Mouse (Mus musculus): ENCODE measurements around the gene Spcs3. TPM values are rescaled to one million over a fixed set of nuclear protein-coding genes. Genes with fewer than 3 reads are reported as not detected.

The Spcs3 gene
- polyA plus RNA-seq, 1 experiment from 2014 or later: 41.5 TPM

DNA sequence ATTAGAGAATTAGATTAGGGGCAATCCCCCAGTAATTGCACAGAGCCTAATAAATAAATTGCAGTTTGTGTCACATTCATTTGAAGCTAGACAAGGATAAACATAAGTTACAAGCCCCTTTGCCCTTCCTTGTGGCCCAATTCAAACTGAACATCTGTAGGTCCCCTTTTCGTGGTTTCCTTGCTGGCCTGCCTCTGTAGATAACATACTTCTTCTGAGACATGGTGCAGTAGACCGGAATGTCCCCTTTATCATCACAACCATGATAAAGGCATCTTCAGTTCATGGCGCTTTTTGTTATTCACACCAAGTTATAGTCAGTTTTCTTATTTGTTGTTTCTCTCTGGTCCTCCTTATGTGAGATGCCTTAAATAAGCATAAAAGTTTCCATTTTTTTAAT, 18.0 kb downstream of the Spcs3 start:
- Histone ChIP-seq H3K4me1 (ENCODE audit: insufficient read depth) (peaks cover 4% of the 10 kb centered on the region; the same call in 1 of the 2 replicates), H3K36me3 (replicated peaks; ENCODE audit: insufficient read depth, low read length) (peaks cover 4% of the 10 kb centered on the region; the same call in 1 of the 2 replicates), H3K4me3 (ENCODE audit: low read depth, low read length) (no peak overlapping the region), H3K4me2 (ENCODE audit: low read depth, low read length) (no peak overlapping the region), H3K9me3 (ENCODE audit: low read length) (no peaks in the 10 kb centered on the region), H3K27ac (ENCODE audit: low read depth) (no peak overlapping the region), H3K9ac (replicated peaks) (no peak overlapping the region), H3K27me3 (ENCODE audit: insufficient read depth, low read length) (no peaks in the 10 kb centered on the region)
- ATAC-seq (0 out of 2 replicates have a peak, but pooled peaks have one; percentile 35), DNase-seq (no peak)
- WGBS (ENCODE audit: insufficient replicate concordance): 34% methylated on average over 3 of the region's 3 CpGs
- TF ChIP-seq EP300 (IDR thresholded peaks at IDR 0.05; ENCODE audit: low read depth) (0 out of 2 replicates have a peak, but pooled peaks have one; percentile 49), CTCF (IDR thresholded peaks at IDR 0.05; ENCODE audit: low read depth) (no peak)

DNA sequence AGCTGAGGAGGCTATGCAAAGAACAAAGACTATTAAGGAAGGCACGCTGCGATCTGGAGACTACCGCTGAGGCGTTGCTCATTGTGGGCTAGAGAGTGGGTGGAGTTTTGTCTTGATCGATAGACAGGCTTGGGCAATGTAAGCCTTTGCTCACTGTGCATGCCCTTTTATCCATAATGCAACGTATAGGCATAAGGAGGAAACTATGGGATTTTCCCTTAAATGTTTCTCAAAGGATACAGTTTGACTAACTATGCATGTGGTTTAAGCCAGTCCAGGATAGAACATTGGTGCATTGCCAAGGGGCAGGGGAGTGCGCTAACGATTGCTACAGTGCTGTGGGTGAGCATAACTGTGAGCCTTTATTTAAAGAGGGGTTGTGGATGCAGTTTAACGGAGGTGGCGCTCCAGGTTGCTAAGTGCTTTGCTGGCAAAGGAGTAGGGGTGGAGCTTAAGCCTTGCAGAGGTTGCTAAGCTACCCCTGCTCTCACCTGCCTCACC, 20.5 kb downstream of the Spcs3 start:
- peaks cover 4% of the 10 kb centered on the region; the same call in 1 of the 2 replicates for H3K4me1 ChIP-seq (ENCODE audit: insufficient read depth)

GRCm38 (mm10) chr8:54508814-54509213, 21.0 kb downstream of the Spcs3 start:
- DNase-seq (no peak), ATAC-seq (no peak)
- TF ChIP-seq EP300 (IDR thresholded peaks at IDR 0.05; ENCODE audit: low read depth) (no peak), CTCF (IDR thresholded peaks at IDR 0.05; ENCODE audit: low read depth) (no peak)
- no peaks in the 10 kb centered on the region for H3K27me3 ChIP-seq (ENCODE audit: insufficient read depth, low read length)
- no peaks in the 10 kb centered on the region for H3K9me3 ChIP-seq (ENCODE audit: low read length)
- H3K9ac ChIP-seq (replicated peaks): no peak overlapping the region
- no peak overlapping the region for H3K27ac ChIP-seq (ENCODE audit: low read depth)
- H3K4me2 ChIP-seq (ENCODE audit: low read depth, low read length): peak overlapping the region; percentile 58
- peak overlapping the region; percentile 15; the same call in 1 of the 2 replicates for H3K4me3 ChIP-seq (ENCODE audit: low read depth, low read length)
- peaks cover 4% of the 10 kb centered on the region; the same call in 1 of the 2 replicates for H3K4me1 ChIP-seq (ENCODE audit: insufficient read depth)
- 6% methylated on average over 9 of the region's 11 CpGs for WGBS (ENCODE audit: insufficient replicate concordance)
- H3K36me3 ChIP-seq (replicated peaks; ENCODE audit: insufficient read depth, low read length): no peaks in the 10 kb centered on the region

More for the DNA sequence above, 20.5 kb downstream of the Spcs3 start:
- WGBS (ENCODE audit: insufficient replicate concordance): 7% methylated on average over 10 of the region's 10 CpGs
- Histone ChIP-seq H3K36me3 (replicated peaks; ENCODE audit: insufficient read depth, low read length) (no peaks in the 10 kb centered on the region), H3K4me3 (ENCODE audit: low read depth, low read length) (peak overlapping the region; percentile 15), H3K27ac (ENCODE audit: low read depth) (no peak overlapping the region), H3K4me2 (ENCODE audit: low read depth, low read length) (peak overlapping the region; percentile 58), H3K27me3 (ENCODE audit: insufficient read depth, low read length) (no peaks in the 10 kb centered on the region), H3K9ac (replicated peaks) (no peak overlapping the region), H3K9me3 (ENCODE audit: low read length) (no peaks in the 10 kb centered on the region)
- ATAC-seq (peak; percentile 76), DNase-seq (peak; percentile 24)
- TF ChIP-seq CTCF (IDR thresholded peaks at IDR 0.05; ENCODE audit: low read depth) (no peak), EP300 (IDR thresholded peaks at IDR 0.05; ENCODE audit: low read depth) (no peak)

GRCm38 (mm10) chr8:54508096-54508456, 21.7 kb downstream of the Spcs3 start:
- Histone ChIP-seq H3K27me3 (ENCODE audit: insufficient read depth, low read length) (no peaks in the 10 kb centered on the region), H3K4me1 (ENCODE audit: insufficient read depth) (peaks cover 4% of the 10 kb centered on the region; the same call in 1 of the 2 replicates), H3K4me3 (ENCODE audit: low read depth, low read length) (no peak overlapping the region), H3K36me3 (replicated peaks; ENCODE audit: insufficient read depth, low read length) (no peaks in the 10 kb centered on the region), H3K9ac (replicated peaks) (no peak overlapping the region), H3K9me3 (ENCODE audit: low read length) (no peaks in the 10 kb centered on the region), H3K4me2 (ENCODE audit: low read depth, low read length) (no peak overlapping the region), H3K27ac (ENCODE audit: low read depth) (no peak overlapping the region)
- DNase-seq (no peak), ATAC-seq (no peak)
- no peak for TF ChIP-seq CTCF (IDR thresholded peaks at IDR 0.05; ENCODE audit: low read depth)
- TF ChIP-seq EP300 (IDR thresholded peaks at IDR 0.05; ENCODE audit: low read depth): no peak
- WGBS (ENCODE audit: insufficient replicate concordance): 18% methylated on average over 1 of the region's 1 CpGs

DNA sequence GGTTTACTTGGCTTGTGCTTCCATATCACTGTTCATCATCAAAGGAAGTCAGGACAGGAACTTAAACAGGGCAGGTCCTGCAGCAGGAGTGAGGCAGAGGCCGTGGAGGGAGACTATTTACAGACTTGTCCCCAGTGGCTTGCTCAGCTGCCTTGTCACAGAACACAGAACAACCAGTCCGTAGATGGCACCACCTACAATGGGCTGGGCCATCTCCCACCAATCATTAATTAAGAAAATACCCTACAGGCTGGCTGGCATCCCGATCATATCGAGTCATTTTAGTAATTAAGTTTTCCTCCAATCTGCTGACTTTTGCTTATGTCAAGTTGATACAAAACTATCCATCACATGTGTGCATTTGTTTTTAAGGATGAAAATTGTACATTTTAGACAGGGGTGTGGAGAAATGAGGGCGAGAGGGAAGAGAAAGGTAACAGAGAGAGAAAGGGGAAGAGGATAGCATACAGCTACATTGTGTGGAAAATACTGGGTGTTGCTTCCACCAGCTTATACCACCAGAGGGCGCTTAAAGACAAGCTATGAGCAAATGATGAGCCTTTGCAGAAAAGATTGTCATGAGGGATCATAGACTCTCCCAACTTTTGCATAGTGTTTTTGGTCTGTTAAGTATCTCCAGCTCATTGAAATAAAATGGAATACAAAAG, 22.2 kb downstream of the Spcs3 start:
- Histone ChIP-seq H3K9ac (replicated peaks) (no peak overlapping the region), H3K4me1 (ENCODE audit: insufficient read depth) (peaks cover 4% of the 10 kb centered on the region; the same call in 1 of the 2 replicates), H3K27ac (ENCODE audit: low read depth) (no peak overlapping the region), H3K27me3 (ENCODE audit: insufficient read depth, low read length) (no peaks in the 10 kb centered on the region), H3K9me3 (ENCODE audit: low read length) (no peaks in the 10 kb centered on the region), H3K4me2 (ENCODE audit: low read depth, low read length) (no peak overlapping the region), H3K4me3 (ENCODE audit: low read depth, low read length) (no peak overlapping the region), H3K36me3 (replicated peaks; ENCODE audit: insufficient read depth, low read length) (no peaks in the 10 kb centered on the region)
- ATAC-seq: peak; percentile 65
- no peak for TF ChIP-seq EP300 (IDR thresholded peaks at IDR 0.05; ENCODE audit: low read depth)
- peak; percentile 93 for TF ChIP-seq CTCF (IDR thresholded peaks at IDR 0.05; ENCODE audit: low read depth)
- WGBS (ENCODE audit: insufficient replicate concordance): 21% methylated on average over 6 of the region's 6 CpGs
- DNase-seq: peak; percentile 79

GRCm38 (mm10) chr8:54505060-54505459, 24.7 kb downstream of the Spcs3 start:
- Histone ChIP-seq H3K4me3 (ENCODE audit: low read depth, low read length) (no peak overlapping the region), H3K36me3 (replicated peaks; ENCODE audit: insufficient read depth, low read length) (no peaks in the 10 kb centered on the region), H3K27ac (ENCODE audit: low read depth) (no peak overlapping the region), H3K27me3 (ENCODE audit: insufficient read depth, low read length) (no peaks in the 10 kb centered on the region), H3K9ac (replicated peaks) (no peak overlapping the region), H3K9me3 (ENCODE audit: low read length) (no peaks in the 10 kb centered on the region), H3K4me1 (ENCODE audit: insufficient read depth) (peaks cover 4% of the 10 kb centered on the region; the same call in 1 of the 2 replicates), H3K4me2 (ENCODE audit: low read depth, low read length) (no peak overlapping the region)
- WGBS (ENCODE audit: insufficient replicate concordance): 44% methylated on average over 2 of the region's 2 CpGs
- DNase-seq: no peak
- no peak for TF ChIP-seq EP300 (IDR thresholded peaks at IDR 0.05; ENCODE audit: low read depth)
- no peak for TF ChIP-seq CTCF (IDR thresholded peaks at IDR 0.05; ENCODE audit: low read depth)
- no peak for ATAC-seq

Data from liver, postnatal 0 days (tissue).